Mouse (Mus musculus): Measurements from ENCODE around the gene Sipa1l1. TPM values are rescaled to one million over a fixed set of nuclear protein-coding genes. Genes with fewer than 3 reads are reported as not detected.

Sipa1l1 gene
- total RNA-seq, 1 experiment, result 31.8 TPM

- Histone ChIP-seq H3K36me3 (ENCODE audit: control insufficient read depth, insufficient read depth, low read length, poor library complexity, severe bottlenecking) (peaks cover 7% of the 10 kb centered on the region; the same call in 1 of the 2 replicates), H3K4me3 (ENCODE audit: insufficient read depth in 1 of 2, low read depth in 1 of 2, low read length in 2 of 2, poor library complexity in 1 of 2, severe bottlenecking in 1 of 2) (no peak overlapping the region), H3K9ac (ENCODE audit: insufficient read depth, low read depth, low read length, poor library complexity, severe bottlenecking) (no peak overlapping the region), H3K9me3 (ENCODE audit: control insufficient read depth, insufficient read depth, low read depth, low read length) (no peaks in the 10 kb centered on the region), H3K27ac (ENCODE audit: insufficient read depth, low read depth, low read length, poor library complexity, severe bottlenecking) (no peak overlapping the region), H3K4me1 (ENCODE audit: control insufficient read depth in 2 of 2, insufficient read depth in 2 of 2, low read length in 2 of 2, poor library complexity in 1 of 2) (no peaks in the 10 kb centered on the region)
- TF ChIP-seq ZC3H11A (IDR thresholded peaks at IDR 0.05; ENCODE audit: borderline replicate concordance, low read depth, low read length) (no peak), MAFK (IDR thresholded peaks at IDR 0.05; ENCODE audit: insufficient read depth, low read depth, low read length) (no peak), CHD2 (IDR thresholded peaks at IDR 0.05; ENCODE audit: low read depth, low read length) (no peak), HCFC1 (IDR thresholded peaks at IDR 0.05; ENCODE audit: borderline replicate concordance, insufficient read depth, low read length) (no peak), ZNF384 (IDR thresholded peaks at IDR 0.05; ENCODE audit: low read depth, low read length) (no peak)
- no peak for DNase-seq (ENCODE audit: low read depth, low spot score)
- in situ Hi-C loops (cut with MboI; ENCODE audit: low sequenced_read_pairs in 2 of 2, unreplicated experiment in 2 of 2), result no loop called here
These were observed 68.8 kb downstream of the Sipa1l1 start for GRCm38 (mm10) chr12:82237946-82238345.

- Histone ChIP-seq H3K4me3 (ENCODE audit: insufficient read depth in 1 of 2, low read depth in 1 of 2, low read length in 2 of 2, poor library complexity in 1 of 2, severe bottlenecking in 1 of 2) (no peak overlapping the region), H3K9me3 (ENCODE audit: control insufficient read depth, insufficient read depth, low read depth, low read length) (no peaks in the 10 kb centered on the region), H3K27ac (ENCODE audit: insufficient read depth, low read depth, low read length, poor library complexity, severe bottlenecking) (no peak overlapping the region), H3K36me3 (ENCODE audit: control insufficient read depth, insufficient read depth, low read length, poor library complexity, severe bottlenecking) (peaks cover 2% of the 10 kb centered on the region; the same call in 1 of the 2 replicates), H3K4me1 (ENCODE audit: control insufficient read depth in 2 of 2, insufficient read depth in 2 of 2, low read length in 2 of 2, poor library complexity in 1 of 2) (no peaks in the 10 kb centered on the region), H3K9ac (ENCODE audit: insufficient read depth, low read depth, low read length, poor library complexity, severe bottlenecking) (no peak overlapping the region)
- TF ChIP-seq MAFK (IDR thresholded peaks at IDR 0.05; ENCODE audit: insufficient read depth, low read depth, low read length) (no peak), ZC3H11A (IDR thresholded peaks at IDR 0.05; ENCODE audit: borderline replicate concordance, low read depth, low read length) (no peak), ZNF384 (IDR thresholded peaks at IDR 0.05; ENCODE audit: low read depth, low read length) (no peak), HCFC1 (IDR thresholded peaks at IDR 0.05; ENCODE audit: borderline replicate concordance, insufficient read depth, low read length) (no peak), CHD2 (IDR thresholded peaks at IDR 0.05; ENCODE audit: low read depth, low read length) (no peak)
- no peak for DNase-seq (ENCODE audit: low read depth, low spot score)
- in situ Hi-C loops (cut with MboI; ENCODE audit: low sequenced_read_pairs in 2 of 2, unreplicated experiment in 2 of 2), result no loop called here
These were observed 71.6 kb downstream of the Sipa1l1 start for GRCm38 (mm10) chr12:82240674-82241073.

GRCm38 (mm10) chr12:82245219-82245618 lies 76.1 kb downstream of the Sipa1l1 start:
- in situ Hi-C loops (cut with MboI; ENCODE audit: low sequenced_read_pairs in 2 of 2, unreplicated experiment in 2 of 2), result no loop called here
- Histone ChIP-seq H3K4me1 (ENCODE audit: control insufficient read depth in 2 of 2, insufficient read depth in 2 of 2, low read length in 2 of 2, poor library complexity in 1 of 2) (peaks cover 0 to 2% of the 10 kb centered on the region in 2 experiments; a peak in 1 of 4 replicates), H3K9me3 (ENCODE audit: control insufficient read depth, insufficient read depth, low read depth, low read length) (no peaks in the 10 kb centered on the region), H3K4me3 (ENCODE audit: insufficient read depth in 1 of 2, low read depth in 1 of 2, low read length in 2 of 2, poor library complexity in 1 of 2, severe bottlenecking in 1 of 2) (no peak overlapping the region), H3K27ac (ENCODE audit: insufficient read depth, low read depth, low read length, poor library complexity, severe bottlenecking) (no peak overlapping the region), H3K9ac (ENCODE audit: insufficient read depth, low read depth, low read length, poor library complexity, severe bottlenecking) (no peak overlapping the region), H3K36me3 (ENCODE audit: control insufficient read depth, insufficient read depth, low read length, poor library complexity, severe bottlenecking) (peaks cover 2% of the 10 kb centered on the region; the same call in 1 of the 2 replicates)
- DNase-seq (ENCODE audit: low read depth, low spot score), result no peak
- no peak for TF ChIP-seq CHD2 (IDR thresholded peaks at IDR 0.05; ENCODE audit: low read depth, low read length)
- no peak for TF ChIP-seq ZC3H11A (IDR thresholded peaks at IDR 0.05; ENCODE audit: borderline replicate concordance, low read depth, low read length)
- TF ChIP-seq HCFC1 (IDR thresholded peaks at IDR 0.05; ENCODE audit: borderline replicate concordance, insufficient read depth, low read length), result no peak
- TF ChIP-seq MAFK (IDR thresholded peaks at IDR 0.05; ENCODE audit: insufficient read depth, low read depth, low read length), result no peak
- no peak for TF ChIP-seq ZNF384 (IDR thresholded peaks at IDR 0.05; ENCODE audit: low read depth, low read length)

GRCm38 (mm10) chr12:82246422-82246821 lies 77.3 kb downstream of the Sipa1l1 start:
- no peak for DNase-seq (ENCODE audit: low read depth, low spot score)
- Histone ChIP-seq H3K4me1 (ENCODE audit: control insufficient read depth in 2 of 2, insufficient read depth in 2 of 2, low read length in 2 of 2, poor library complexity in 1 of 2) (peaks cover 0 to 2% of the 10 kb centered on the region in 2 experiments; a peak in 1 of 4 replicates), H3K4me3 (ENCODE audit: insufficient read depth in 1 of 2, low read depth in 1 of 2, low read length in 2 of 2, poor library complexity in 1 of 2, severe bottlenecking in 1 of 2) (no peak overlapping the region), H3K9me3 (ENCODE audit: control insufficient read depth, insufficient read depth, low read depth, low read length) (no peaks in the 10 kb centered on the region), H3K36me3 (ENCODE audit: control insufficient read depth, insufficient read depth, low read length, poor library complexity, severe bottlenecking) (peaks cover 2% of the 10 kb centered on the region; the same call in 1 of the 2 replicates), H3K9ac (ENCODE audit: insufficient read depth, low read depth, low read length, poor library complexity, severe bottlenecking) (no peak overlapping the region), H3K27ac (ENCODE audit: insufficient read depth, low read depth, low read length, poor library complexity, severe bottlenecking) (no peak overlapping the region)
- no peak for TF ChIP-seq MAFK (IDR thresholded peaks at IDR 0.05; ENCODE audit: insufficient read depth, low read depth, low read length)
- TF ChIP-seq CHD2 (IDR thresholded peaks at IDR 0.05; ENCODE audit: low read depth, low read length), result no peak
- TF ChIP-seq HCFC1 (IDR thresholded peaks at IDR 0.05; ENCODE audit: borderline replicate concordance, insufficient read depth, low read length), result no peak
- no peak for TF ChIP-seq ZNF384 (IDR thresholded peaks at IDR 0.05; ENCODE audit: low read depth, low read length)
- TF ChIP-seq ZC3H11A (IDR thresholded peaks at IDR 0.05; ENCODE audit: borderline replicate concordance, low read depth, low read length), result no peak
- in situ Hi-C loops (cut with MboI; ENCODE audit: low sequenced_read_pairs in 2 of 2, unreplicated experiment in 2 of 2), result no loop called here

Measured in ES-E14 (cell line).